Mouse (Mus musculus): ENCODE results near the gene Pkp1. TPM values are rescaled to one million over a fixed set of nuclear protein-coding genes. Genes with fewer than 3 reads are reported as not detected.

Pkp1 gene
- polyA plus RNA-seq, 1 experiment: 6.4 TPM

GRCm38 (mm10) chr1:135840675-135841395 is 78.2 kb downstream of the Pkp1 start:
- Histone ChIP-seq H3K36me3 (ENCODE audit: control insufficient read depth, insufficient read depth) (peaks cover 5% of the 10 kb centered on the region), H3K27me3 (ENCODE audit: control insufficient read depth, insufficient read depth, insufficient read length) (no peaks in the 10 kb centered on the region), H3K79me3 (ENCODE audit: low read depth) (peaks cover 17% of the 10 kb centered on the region), H3K4me3 (ENCODE audit: insufficient read depth, poor library complexity, severe bottlenecking) (no peak overlapping the region), H3ac (ENCODE audit: control insufficient read depth, insufficient read length, low read depth) (no peak overlapping the region), H3K79me2 (ENCODE audit: control insufficient read depth, insufficient read depth) (peaks cover 31% of the 10 kb centered on the region)
- TF ChIP-seq CEBPB (IDR thresholded peaks at IDR 0.05; ENCODE audit: low read depth) (no peak), MYOD1 (IDR thresholded peaks at IDR 0.05; ENCODE audit: control insufficient read depth, insufficient read length, low read depth) (no peak), MAX (IDR thresholded peaks at IDR 0.05) (no peak), USF1 (IDR thresholded peaks at IDR 0.05; ENCODE audit: low read depth) (no peak), FOSL1 (IDR thresholded peaks at IDR 0.05; ENCODE audit: insufficient read depth, low read length, poor library complexity, severe bottlenecking) (no peak), CTCF (IDR thresholded peaks at IDR 0.05; ENCODE audit: control insufficient read depth, insufficient read depth, insufficient read length) (no peak), MYOG (IDR thresholded peaks at IDR 0.05; ENCODE audit: control insufficient read depth, extremely low read depth, insufficient read length) (no peak)

GRCm38 (mm10) chr1:135839065-135839464 is 79.9 kb downstream of the Pkp1 start:
- H3K27me3 ChIP-seq (ENCODE audit: control insufficient read depth, insufficient read depth, insufficient read length): no peaks in the 10 kb centered on the region
- TF ChIP-seq CTCF (IDR thresholded peaks at IDR 0.05; ENCODE audit: control insufficient read depth, insufficient read depth, insufficient read length) (no peak), MYOG (IDR thresholded peaks at IDR 0.05; ENCODE audit: control insufficient read depth, extremely low read depth, insufficient read length) (no peak), CEBPB (IDR thresholded peaks at IDR 0.05; ENCODE audit: low read depth) (no peak), FOSL1 (IDR thresholded peaks at IDR 0.05; ENCODE audit: insufficient read depth, low read length, poor library complexity, severe bottlenecking) (no peak), MAX (IDR thresholded peaks at IDR 0.05) (no peak), MYOD1 (IDR thresholded peaks at IDR 0.05; ENCODE audit: control insufficient read depth, insufficient read length, low read depth) (no peak), USF1 (IDR thresholded peaks at IDR 0.05; ENCODE audit: low read depth) (no peak)
- H3ac ChIP-seq (ENCODE audit: control insufficient read depth, insufficient read length, low read depth): no peak overlapping the region
- H3K4me3 ChIP-seq (ENCODE audit: insufficient read depth, poor library complexity, severe bottlenecking): no peak overlapping the region
- peaks cover 9% of the 10 kb centered on the region for H3K79me3 ChIP-seq (ENCODE audit: low read depth)
- peaks cover 5% of the 10 kb centered on the region for H3K36me3 ChIP-seq (ENCODE audit: control insufficient read depth, insufficient read depth)
- H3K79me2 ChIP-seq (ENCODE audit: control insufficient read depth, insufficient read depth): peaks cover 19% of the 10 kb centered on the region

- no peak overlapping the region for H3K4me3 ChIP-seq (ENCODE audit: insufficient read depth, poor library complexity, severe bottlenecking)
- peaks cover 5% of the 10 kb centered on the region for H3K79me3 ChIP-seq (ENCODE audit: low read depth)
- TF ChIP-seq CEBPB (IDR thresholded peaks at IDR 0.05; ENCODE audit: low read depth) (no peak), MAX (IDR thresholded peaks at IDR 0.05) (no peak), MYOD1 (IDR thresholded peaks at IDR 0.05; ENCODE audit: control insufficient read depth, insufficient read length, low read depth) (no peak), MYOG (IDR thresholded peaks at IDR 0.05; ENCODE audit: control insufficient read depth, extremely low read depth, insufficient read length) (no peak), USF1 (IDR thresholded peaks at IDR 0.05; ENCODE audit: low read depth) (no peak), FOSL1 (IDR thresholded peaks at IDR 0.05; ENCODE audit: insufficient read depth, low read length, poor library complexity, severe bottlenecking) (no peak), CTCF (IDR thresholded peaks at IDR 0.05; ENCODE audit: control insufficient read depth, insufficient read depth, insufficient read length) (no peak)
Measured at GRCm38 (mm10) chr1:135838626-135839025, 80.4 kb downstream of the Pkp1 start.

GRCm38 (mm10) chr1:135835716-135836483 is 83.1 kb downstream of the Pkp1 start, which contains the start of gene Tnnt2:
Gene Tnnt2, plus strand, starts transcription at chr1:135836354.
- no peaks in the 10 kb centered on the region for H3K27me3 ChIP-seq (ENCODE audit: control insufficient read depth, insufficient read depth, insufficient read length)
- H3K4me3 ChIP-seq (ENCODE audit: insufficient read depth, poor library complexity, severe bottlenecking): no peak within 1 kb of the TSS
- no peaks in the 10 kb centered on the region for H3K79me2 ChIP-seq (ENCODE audit: control insufficient read depth, insufficient read depth)
- H3K79me3 ChIP-seq (ENCODE audit: low read depth): no peaks in the 10 kb centered on the region
- H3K36me3 ChIP-seq (ENCODE audit: control insufficient read depth, insufficient read depth): peaks cover 5% of the 10 kb centered on the region
- no peak for TF ChIP-seq CEBPB (IDR thresholded peaks at IDR 0.05; ENCODE audit: low read depth)
- TF ChIP-seq MYOD1 (IDR thresholded peaks at IDR 0.05; ENCODE audit: control insufficient read depth, insufficient read length, low read depth): no peak
- no peak for TF ChIP-seq MAX (IDR thresholded peaks at IDR 0.05)
- no peak for TF ChIP-seq USF1 (IDR thresholded peaks at IDR 0.05; ENCODE audit: low read depth)
- no peak for TF ChIP-seq CTCF (IDR thresholded peaks at IDR 0.05; ENCODE audit: control insufficient read depth, insufficient read depth, insufficient read length)
- TF ChIP-seq FOSL1 (IDR thresholded peaks at IDR 0.05; ENCODE audit: insufficient read depth, low read length, poor library complexity, severe bottlenecking): no peak
- no peak within 1 kb of the TSS for H3ac ChIP-seq (ENCODE audit: control insufficient read depth, insufficient read length, low read depth)

More at GRCm38 (mm10) chr1:135838626-135839025, 80.4 kb downstream of the Pkp1 start:
- no peaks in the 10 kb centered on the region for H3K27me3 ChIP-seq (ENCODE audit: control insufficient read depth, insufficient read depth, insufficient read length)
- H3K36me3 ChIP-seq (ENCODE audit: control insufficient read depth, insufficient read depth): peaks cover 5% of the 10 kb centered on the region
- H3K79me2 ChIP-seq (ENCODE audit: control insufficient read depth, insufficient read depth): peaks cover 15% of the 10 kb centered on the region
- no peak overlapping the region for H3ac ChIP-seq (ENCODE audit: control insufficient read depth, insufficient read length, low read depth)

GRCm38 (mm10) chr1:135834983-135835382 is 84.0 kb downstream of the Pkp1 start:
- Histone ChIP-seq H3K36me3 (ENCODE audit: control insufficient read depth, insufficient read depth) (peaks cover under 1% of the 10 kb centered on the region), H3K79me3 (ENCODE audit: low read depth) (no peaks in the 10 kb centered on the region), H3ac (ENCODE audit: control insufficient read depth, insufficient read length, low read depth) (no peak overlapping the region), H3K4me3 (ENCODE audit: insufficient read depth, poor library complexity, severe bottlenecking) (no peak overlapping the region), H3K79me2 (ENCODE audit: control insufficient read depth, insufficient read depth) (no peaks in the 10 kb centered on the region), H3K27me3 (ENCODE audit: control insufficient read depth, insufficient read depth, insufficient read length) (no peaks in the 10 kb centered on the region)
- TF ChIP-seq MAX (IDR thresholded peaks at IDR 0.05) (no peak), CTCF (IDR thresholded peaks at IDR 0.05; ENCODE audit: control insufficient read depth, insufficient read depth, insufficient read length) (no peak), USF1 (IDR thresholded peaks at IDR 0.05; ENCODE audit: low read depth) (no peak), CEBPB (IDR thresholded peaks at IDR 0.05; ENCODE audit: low read depth) (no peak), MYOG (IDR thresholded peaks at IDR 0.05; ENCODE audit: control insufficient read depth, extremely low read depth, insufficient read length) (no peak), MYOD1 (IDR thresholded peaks at IDR 0.05; ENCODE audit: control insufficient read depth, insufficient read length, low read depth) (no peak), FOSL1 (IDR thresholded peaks at IDR 0.05; ENCODE audit: insufficient read depth, low read length, poor library complexity, severe bottlenecking) (no peak)
